Comparison of ENCODE assay signal across 23 mouse cellular contexts in the genomic region with DNA sequence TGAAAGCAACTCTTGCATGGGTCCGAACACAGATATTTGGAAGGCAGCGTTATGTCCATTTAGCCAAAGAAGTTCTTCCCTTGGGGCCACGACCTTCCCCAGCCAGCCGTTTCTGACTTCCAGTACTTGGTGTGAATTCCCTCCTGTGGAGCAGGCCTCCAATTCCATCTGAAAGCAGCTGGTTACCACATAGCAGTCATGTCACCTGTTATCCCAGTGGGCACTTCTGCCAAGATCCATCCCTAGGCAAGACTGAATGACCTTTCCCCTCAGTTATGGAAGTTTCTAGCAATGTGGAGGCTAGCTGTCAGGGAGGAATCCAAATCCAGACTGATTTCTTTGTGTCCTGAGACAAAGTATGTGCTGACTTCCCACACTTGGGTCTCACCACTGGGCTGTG.
"Had no signal": no experiment of that assay in that cellular context is flagged by ENCODE, and none has a peak within 500 bp of the region (broad histone marks: within the 10 kb centered on the region; RNA-seq: fewer than 3 reads in every experiment).

No protein-coding gene starts in this region.

- H3K9me3 ChIP-seq: heart, embryonic 13.5 days; heart, embryonic 15.5 days; hindbrain, embryonic 10.5 days; hindbrain, embryonic 12.5 days; intestine, embryonic 15.5 days; kidney, embryonic 15.5 days; liver, embryonic 13.5 days had no signal

- H3K4me3 ChIP-seq: gastrocnemius, adult 2 months; heart, adult 2 months; heart, embryonic 13.5 days; heart, embryonic 15.5 days; hindbrain, embryonic 10.5 days; hindbrain, embryonic 12.5 days; intestine, embryonic 15.5 days; kidney, embryonic 15.5 days; limb, embryonic 12.5 days; liver, embryonic 13.5 days had no signal

- H3K27ac ChIP-seq: gastrocnemius, adult 2 months; heart, adult 2 months; heart, embryonic 13.5 days; heart, embryonic 15.5 days; hindbrain, embryonic 10.5 days; hindbrain, embryonic 12.5 days; hindbrain, embryonic 14.5 days; intestine, embryonic 15.5 days; kidney, embryonic 15.5 days; kidney, postnatal 0 days; limb, embryonic 12.5 days; liver, embryonic 13.5 days had no signal

- H3K4me1 ChIP-seq: hindbrain, embryonic 10.5 days; hindbrain, embryonic 12.5 days; intestine, embryonic 15.5 days; limb, embryonic 12.5 days; liver, embryonic 13.5 days had no signal

- H3K27me3 ChIP-seq: heart, embryonic 13.5 days; heart, embryonic 15.5 days; hindbrain, embryonic 12.5 days; intestine, embryonic 15.5 days; kidney, embryonic 15.5 days; limb, embryonic 12.5 days had no signal

- DNase-seq: gastrocnemius, adult 2 months; gastrocnemius, postnatal 10 days; gastrocnemius, postnatal 25 days; heart, adult 2 months; heart, postnatal 4 days; kidney, adult 18-20 months; kidney, adult 8-10 months; kidney, postnatal 14 days; kidney, postnatal 36 days; layer of hippocampus, adult 9-11 months; layer of hippocampus, postnatal 36 days; left cerebral cortex, postnatal 4 days; liver; liver, embryonic 13.5 days had no signal

- H3K36me3 ChIP-seq: heart, embryonic 13.5 days; heart, embryonic 15.5 days; hindbrain, embryonic 10.5 days; hindbrain, embryonic 12.5 days; intestine, embryonic 15.5 days; kidney, embryonic 15.5 days; limb, embryonic 12.5 days; liver, embryonic 13.5 days had no signal
